Mouse (Mus musculus): ENCODE measurements around the gene Zc3h7b.

The Zc3h7b gene

GRCm38 (mm10) chr15:81814716-81815370 lies 70.0 kb downstream of the Zc3h7b start:
- no peak for DNase-seq (ENCODE audit: low spot score in 2 of 2)

GRCm38 (mm10) chr15:81818404-81818803 lies 73.5 kb downstream of the Zc3h7b start:
- DNase-seq (ENCODE audit: low spot score in 2 of 2) = no peak

- no peak for DNase-seq (ENCODE audit: low spot score in 2 of 2)
Observed at GRCm38 (mm10) chr15:81822631-81823030, 77.8 kb downstream of the Zc3h7b start.

DNA sequence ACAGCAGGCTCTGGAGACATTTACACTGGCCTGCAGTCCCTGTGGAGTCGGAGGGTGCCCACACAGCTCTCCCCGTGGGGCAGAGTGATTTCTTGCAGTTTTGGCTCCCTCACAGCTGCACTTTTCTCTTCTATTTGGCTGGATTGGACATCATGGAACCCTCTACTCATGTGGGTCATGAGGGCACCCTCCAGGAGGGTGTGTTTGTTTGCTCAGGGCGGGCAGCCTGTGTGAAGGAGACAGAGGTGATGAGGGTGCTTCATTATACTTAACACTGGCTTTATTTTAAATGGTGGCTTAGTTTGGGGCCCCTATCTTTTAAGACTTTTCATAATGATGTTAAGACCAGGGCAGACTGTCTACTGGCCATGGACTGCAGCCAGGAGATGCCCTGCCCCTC lies 80.0 kb downstream of the Zc3h7b start:
- no peak for DNase-seq (ENCODE audit: low spot score in 2 of 2)

DNA sequence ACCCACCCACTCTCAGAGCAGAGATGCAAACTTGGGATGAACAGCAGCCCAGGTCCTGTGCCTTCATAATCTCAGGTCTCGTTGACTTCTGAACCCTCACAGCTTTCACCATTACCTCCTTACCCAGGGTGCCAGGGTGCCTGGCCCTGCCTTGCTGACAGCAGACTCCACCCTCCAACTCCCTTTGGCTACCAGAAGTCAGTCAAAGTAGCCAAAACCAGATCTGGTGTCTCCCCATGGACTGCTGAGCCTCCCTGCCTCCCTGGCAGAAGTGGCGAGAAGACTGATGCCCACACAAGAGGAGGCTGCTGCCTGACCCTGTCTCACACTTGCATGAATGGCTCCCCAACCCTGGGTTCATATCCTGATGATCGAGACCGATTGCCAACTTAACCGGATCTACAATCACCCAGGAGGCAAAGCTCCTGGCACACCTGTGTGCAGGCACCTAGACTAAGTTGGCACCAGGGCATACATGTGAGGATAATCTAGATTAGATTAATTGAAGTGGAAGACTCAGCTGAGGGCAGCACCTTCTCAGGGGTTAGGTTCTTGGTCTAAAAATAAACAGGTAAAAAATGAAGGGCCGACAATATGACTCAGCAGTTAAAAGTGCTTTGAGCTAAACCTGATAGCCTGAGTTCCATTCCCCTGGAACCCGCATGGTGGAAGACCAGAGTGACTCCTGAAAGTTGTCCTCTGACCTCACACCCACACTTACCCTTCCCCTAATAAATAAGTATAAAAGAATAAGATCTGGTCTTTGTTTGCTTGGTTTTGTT lies 83.8 kb downstream of the Zc3h7b start:
- DNase-seq (ENCODE audit: low spot score in 2 of 2) = no peak

DNA sequence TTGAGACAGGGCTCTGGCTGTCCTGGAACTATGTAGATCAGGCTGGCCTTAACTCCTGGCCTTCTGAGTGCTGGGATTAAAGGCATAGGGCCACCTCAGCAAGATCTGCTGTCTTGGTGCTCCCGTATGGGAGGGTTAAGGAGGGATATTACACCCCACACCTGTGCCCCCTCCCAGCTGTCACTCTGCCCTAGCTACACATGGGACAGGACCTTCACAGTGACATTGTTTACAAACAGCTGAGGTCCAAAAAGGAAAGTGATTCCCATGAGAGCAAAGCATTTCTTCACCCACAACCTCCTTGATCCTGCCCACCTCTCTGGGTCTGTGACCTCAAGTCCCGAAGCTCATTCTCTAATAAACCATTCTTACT lies 84.3 kb downstream of the Zc3h7b start:
- DNase-seq (ENCODE audit: low spot score in 2 of 2) = no peak

GRCm38 (mm10) chr15:81830530-81830929 lies 85.7 kb downstream of the Zc3h7b start:
- DNase-seq (ENCODE audit: low spot score in 2 of 2) = no peak

GRCm38 (mm10) chr15:81831136-81831825 lies 86.4 kb downstream of the Zc3h7b start:
- peak; percentile 77 to 86 for DNase-seq (ENCODE audit: low spot score in 2 of 2)

DNA sequence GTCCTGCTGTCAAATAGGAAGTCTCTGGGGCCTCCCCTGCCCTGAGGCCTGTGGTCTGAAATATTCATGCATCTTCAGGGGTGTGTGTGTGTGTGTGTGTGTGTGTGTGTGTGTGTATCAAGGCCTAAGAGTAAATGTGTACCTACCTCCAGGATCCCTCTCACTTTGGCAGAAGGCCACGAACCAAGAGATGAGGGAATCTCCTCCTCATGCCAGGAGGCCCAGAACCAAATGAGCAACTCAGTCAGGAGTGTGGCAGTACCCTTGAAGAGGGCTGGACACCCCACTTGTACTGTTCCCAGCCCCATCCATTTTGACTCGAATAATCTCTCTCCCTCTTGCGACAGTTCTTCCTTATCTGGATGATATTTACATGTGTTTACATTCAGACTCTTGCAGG lies 87.4 kb downstream of the Zc3h7b start:
- no peak for DNase-seq (ENCODE audit: low spot score in 2 of 2)

GRCm38 (mm10) chr15:81833481-81833880 lies 88.6 kb downstream of the Zc3h7b start:
- no peak for DNase-seq (ENCODE audit: low spot score in 2 of 2)

DNA sequence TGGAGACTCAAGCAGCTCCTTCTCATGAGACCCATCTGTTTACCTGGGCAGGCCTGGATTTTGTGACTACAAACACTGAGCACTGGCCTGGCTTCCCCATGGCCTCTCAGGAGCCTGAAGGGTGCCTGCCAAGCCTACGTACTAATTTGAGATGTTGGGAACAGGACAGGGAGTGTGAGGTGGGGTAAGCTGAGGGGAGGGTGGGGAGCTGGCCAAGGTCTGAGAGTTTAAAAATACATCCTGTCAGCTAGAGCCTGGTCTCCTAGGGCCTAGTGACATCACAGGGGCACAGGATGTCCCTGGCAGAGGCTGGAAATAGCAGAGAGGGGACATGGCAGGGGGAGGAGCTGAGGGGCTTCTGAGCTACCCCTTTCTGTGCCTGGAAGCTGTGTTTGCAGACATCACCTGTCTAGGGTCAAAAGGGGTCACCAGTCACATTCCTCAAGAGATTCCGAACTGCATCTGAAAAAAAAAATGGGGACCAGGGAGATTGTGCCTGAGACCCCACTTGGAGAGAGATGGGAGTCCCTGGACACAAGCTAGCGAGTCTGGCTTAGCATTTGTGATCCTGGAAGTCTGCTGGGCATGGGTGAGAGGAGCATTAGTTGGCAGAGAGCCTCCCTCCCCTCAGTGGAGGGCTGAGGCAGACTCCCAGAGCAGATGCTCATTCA lies 89.4 kb downstream of the Zc3h7b start:
- DNase-seq (ENCODE audit: low spot score in 2 of 2) = no peak

DNA sequence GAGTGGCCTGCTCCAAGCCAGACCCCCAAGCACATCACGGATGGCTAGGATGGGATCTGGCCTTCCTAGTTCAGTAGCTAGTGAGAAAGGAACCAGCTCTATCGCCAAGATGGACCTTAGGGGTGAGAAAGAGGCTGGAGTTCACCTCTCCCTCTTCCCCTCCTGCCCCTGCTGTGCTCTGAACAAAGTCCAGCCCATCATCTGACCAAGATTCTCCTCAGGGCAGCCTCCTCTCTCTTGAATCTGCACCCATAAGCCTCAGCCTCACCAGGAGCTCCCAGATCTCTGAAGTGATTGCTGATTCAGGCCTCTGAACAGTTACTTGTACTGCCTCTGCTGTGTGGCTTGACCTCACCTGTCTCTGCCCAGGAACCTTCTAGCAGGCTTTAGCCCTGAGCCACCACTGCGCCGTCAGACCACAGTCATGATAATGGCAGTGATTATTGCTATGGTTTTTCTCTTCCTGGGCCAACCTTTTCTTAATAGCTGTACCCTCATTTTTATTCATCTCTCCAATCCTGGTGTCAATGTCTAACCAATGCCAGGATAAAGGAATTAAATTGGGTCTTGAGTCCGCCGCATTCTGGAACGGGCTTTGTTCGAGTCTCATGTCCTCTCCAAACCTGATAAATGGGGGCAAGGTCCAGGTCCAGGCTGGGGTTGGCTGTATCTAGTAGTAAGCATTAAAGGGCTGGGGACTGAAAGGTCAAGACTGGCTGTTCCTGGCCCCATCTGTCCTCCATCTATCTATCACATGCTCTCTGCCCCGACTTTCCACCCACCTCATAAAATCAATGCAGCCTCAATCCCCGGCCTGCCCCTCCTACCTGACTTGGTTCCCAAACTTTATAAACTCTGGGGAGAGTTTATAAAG lies 90.4 kb downstream of the Zc3h7b start:
- DNase-seq (ENCODE audit: low spot score in 2 of 2) = no peak

DNA sequence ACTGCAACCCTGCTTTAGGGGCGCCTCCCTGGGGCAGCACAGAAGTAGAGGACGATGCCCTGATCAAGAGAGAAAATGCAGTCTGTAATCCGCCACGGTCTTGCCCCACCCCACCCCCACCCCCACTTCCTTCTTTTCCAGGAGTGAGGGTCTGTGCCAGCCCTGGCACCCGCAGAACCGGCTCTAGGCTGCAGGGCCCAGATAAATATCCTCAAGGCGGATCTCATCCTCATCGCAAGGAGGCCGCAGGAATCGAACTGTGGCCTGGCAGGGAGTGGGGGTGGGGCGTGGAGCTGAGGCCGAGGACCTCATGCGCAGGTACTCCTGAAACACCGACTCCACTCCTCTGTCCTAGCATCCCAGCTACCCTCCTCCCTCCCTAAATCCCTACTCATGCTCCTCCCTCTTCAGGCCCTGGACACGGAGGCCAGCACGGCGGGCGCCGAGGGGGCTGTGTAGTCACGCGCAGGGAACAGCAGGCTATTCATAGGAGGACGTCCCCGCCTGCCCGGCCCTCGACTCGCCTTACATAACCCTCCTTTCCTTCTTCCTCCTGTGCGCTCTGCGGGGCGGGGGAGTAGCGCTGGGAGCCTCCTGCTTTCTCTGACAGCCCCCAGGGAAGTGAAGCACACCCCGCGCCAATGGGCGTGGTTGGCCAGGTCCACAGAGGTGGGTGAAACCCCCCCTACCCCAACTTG lies 91.4 kb downstream of the Zc3h7b start:
- peak in 1 of 2 experiments; percentile 13 for DNase-seq (ENCODE audit: low spot score in 2 of 2)

- DNase-seq (ENCODE audit: low spot score in 2 of 2) = no peak
Observed at GRCm38 (mm10) chr15:81836966-81837920, 92.4 kb downstream of the Zc3h7b start.

- DNase-seq (ENCODE audit: low spot score in 2 of 2) = no peak
Observed at GRCm38 (mm10) chr15:81838554-81839235, 93.8 kb downstream of the Zc3h7b start.

DNA sequence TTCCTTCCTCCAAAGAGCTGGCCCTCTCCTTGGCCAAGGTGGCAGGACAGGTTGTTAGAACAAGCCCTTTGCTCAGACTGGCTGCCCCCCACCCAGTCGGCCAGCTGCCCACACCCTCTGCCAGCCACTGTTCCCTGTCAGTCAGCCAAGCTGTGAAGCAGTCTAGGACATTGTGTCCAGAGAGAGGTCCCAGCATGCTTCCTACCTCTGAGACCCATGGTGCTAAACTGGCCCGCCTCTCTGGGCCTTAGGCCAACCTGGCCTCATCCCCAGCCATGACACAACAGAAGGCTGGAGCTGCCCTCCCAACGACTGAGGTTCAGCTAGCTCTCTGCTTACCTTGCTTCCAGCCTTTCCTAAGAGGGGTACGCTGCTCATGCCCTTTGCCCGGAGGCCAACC lies 94.8 kb downstream of the Zc3h7b start:
- DNase-seq (ENCODE audit: low spot score in 2 of 2) = no peak

- no peak for DNase-seq (ENCODE audit: low spot score in 2 of 2)
Observed at GRCm38 (mm10) chr15:81840306-81840705, 95.4 kb downstream of the Zc3h7b start.

GRCm38 (mm10) chr15:81842275-81842674 lies 97.4 kb downstream of the Zc3h7b start:
- DNase-seq (ENCODE audit: low spot score in 2 of 2) = no peak

Data from spleen, postnatal 14 days (tissue).